Mouse (Mus musculus): ENCODE measurements around the gene Kynu.

Kynu gene

GRCm38 (mm10) chr2:43669588-43669987 lies 114.5 kb downstream of the Kynu start:
- DNase-seq, result no peak

GRCm38 (mm10) chr2:43673619-43674018 lies 118.5 kb downstream of the Kynu start:
- peak; percentile 66 for DNase-seq

DNA sequence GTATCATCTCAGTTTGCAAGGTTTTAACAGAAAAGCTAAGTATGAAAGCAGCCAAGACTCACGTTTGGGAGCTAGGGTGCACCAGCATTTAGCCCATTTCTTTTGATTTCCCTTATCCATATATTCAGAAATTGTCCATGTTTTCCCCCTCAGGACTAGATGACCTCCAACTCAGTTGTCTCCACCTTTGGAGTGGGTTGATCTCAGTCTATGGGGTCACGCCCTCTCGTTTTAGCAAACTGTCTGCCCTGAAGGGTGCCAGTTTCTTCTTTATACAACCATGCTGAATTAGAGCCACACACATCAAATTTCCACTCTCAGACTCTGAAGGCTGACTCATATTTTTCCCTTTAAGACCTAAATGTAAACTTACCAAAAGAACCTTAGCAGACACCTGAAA lies 119.0 kb downstream of the Kynu start:
- DNase-seq, result no peak

DNA sequence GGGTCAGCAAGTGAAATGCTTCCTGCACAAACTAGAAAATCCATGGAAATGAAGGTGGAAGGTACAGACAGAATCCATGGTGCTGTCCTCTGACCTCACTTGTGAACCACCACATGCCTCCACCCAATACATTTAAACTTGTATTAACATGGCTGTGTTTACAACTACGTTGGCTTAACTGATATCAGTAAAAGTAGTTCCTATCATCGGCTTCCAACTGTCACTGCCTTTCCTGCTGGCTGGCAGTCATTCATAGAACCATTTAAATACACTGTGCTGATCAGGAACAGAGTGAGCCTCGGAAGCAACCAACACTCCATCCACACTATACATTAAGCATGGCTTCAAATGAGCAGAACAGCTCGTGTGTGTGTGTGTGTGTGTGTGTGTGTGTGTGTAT lies 120.1 kb downstream of the Kynu start:
- DNase-seq, result no peak

GRCm38 (mm10) chr2:43690402-43690801 lies 135.3 kb downstream of the Kynu start:
- DNase-seq, result no peak

GRCm38 (mm10) chr2:43691290-43691689 lies 136.2 kb downstream of the Kynu start:
- DNase-seq, result no peak

- DNase-seq, result no peak
Observed at GRCm38 (mm10) chr2:43695635-43696034, 140.5 kb downstream of the Kynu start.

GRCm38 (mm10) chr2:43712611-43713138 lies 157.5 kb downstream of the Kynu start:
- DNase-seq, result no peak

DNA sequence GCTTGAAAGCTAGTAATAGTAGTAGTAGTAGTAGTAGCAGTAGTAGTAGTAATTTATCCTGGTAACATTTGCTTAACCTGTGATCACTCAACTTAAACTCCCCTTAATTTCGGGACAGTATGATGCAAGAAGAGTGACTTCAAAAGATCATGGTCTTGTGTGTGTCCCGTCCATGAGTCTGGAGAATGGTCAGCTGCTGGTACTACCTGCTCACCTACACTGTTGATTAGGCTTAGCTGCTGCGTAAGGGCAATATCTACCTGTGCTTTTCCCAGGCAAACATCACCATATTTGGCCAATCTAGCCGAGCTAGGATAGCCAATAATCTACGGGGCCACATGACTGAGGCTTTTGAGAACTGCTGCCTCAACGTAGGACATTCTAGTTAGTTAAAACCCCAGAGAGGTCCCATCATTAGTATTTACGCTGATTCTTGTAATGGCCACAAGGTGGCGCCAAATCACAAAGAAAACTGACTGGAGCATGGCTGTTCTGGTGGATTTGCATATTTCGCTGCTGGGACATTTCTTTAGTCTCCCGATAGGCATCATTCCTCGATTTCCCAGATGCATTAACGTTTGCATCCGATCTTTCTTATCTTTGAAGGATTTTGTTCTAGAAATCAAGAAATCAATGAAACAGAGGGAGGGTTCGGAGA lies 167.4 kb downstream of the Kynu start:
- peak; percentile 61 for DNase-seq

- peak; percentile 12 for DNase-seq
Observed at GRCm38 (mm10) chr2:43723104-43723541, 168.0 kb downstream of the Kynu start.

DNA sequence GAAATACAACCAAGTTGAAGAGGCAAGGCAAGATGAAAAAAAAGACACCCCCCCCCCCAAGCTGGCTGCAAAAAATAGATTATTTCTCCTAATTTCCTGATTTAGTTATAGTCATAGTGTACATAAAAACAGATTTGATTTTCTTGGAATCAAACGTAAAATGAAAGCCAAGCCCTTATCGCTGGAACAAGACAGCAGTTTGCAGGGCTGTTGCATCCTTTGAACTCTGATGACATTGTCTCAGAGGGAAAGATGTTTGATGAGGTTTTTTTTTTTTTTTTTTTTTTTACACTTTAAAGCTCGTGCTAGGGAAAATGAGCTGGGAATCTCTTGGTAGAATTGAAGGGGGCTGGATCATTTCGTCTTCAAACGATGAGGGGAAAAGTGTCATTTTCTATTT lies 172.1 kb downstream of the Kynu start:
- no peak for DNase-seq

DNA sequence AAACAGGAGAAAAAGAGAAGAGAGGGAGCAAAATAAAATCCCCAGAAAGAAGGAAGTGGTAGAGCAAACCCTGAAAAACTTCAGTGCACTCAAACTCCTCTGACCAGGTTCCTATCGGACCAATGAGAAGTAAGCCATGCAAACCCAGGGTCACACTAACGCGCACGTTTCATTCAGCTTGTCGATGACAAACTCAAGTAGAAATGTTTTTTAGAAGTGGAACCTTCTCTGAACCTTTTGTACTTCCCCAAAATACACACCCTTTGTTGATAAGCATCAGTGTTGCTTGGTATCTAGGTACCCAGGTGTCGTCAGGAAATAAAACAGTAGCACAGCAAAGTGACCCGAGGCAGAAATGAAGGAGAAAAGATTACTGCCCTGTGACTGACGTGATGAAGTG lies 172.6 kb downstream of the Kynu start:
- peak; percentile 35 for DNase-seq

DNA sequence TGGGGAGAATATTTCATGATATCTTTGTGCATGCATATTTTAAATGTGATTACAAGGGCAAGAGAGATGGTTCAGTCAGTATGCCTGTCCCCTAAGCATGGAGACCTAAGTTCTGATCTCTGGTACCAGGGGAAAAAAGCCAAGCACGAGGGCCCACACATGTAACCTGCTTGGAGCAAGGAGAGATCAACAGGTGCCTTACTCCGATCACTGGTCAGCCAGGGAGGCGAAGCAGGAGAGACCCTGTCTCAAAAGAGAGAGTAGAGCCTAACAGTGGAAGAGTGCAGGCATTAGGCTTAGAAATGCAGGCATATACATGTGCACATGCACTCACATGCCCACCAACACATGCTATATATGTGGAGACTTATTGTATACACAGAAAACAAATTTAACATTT lies 173.7 kb downstream of the Kynu start:
- DNase-seq, result no peak

Measured in thymus, postnatal 14 days (tissue).